Mouse (Mus musculus) heart, postnatal 25 days (tissue): ENCODE results near the gene Arhgef10l. TPM values are rescaled to one million over a fixed set of nuclear protein-coding genes. Genes with fewer than 3 reads are reported as not detected.

Source experiments
- DNase-seq: peaks from one replicate; pipeline ENCODE4 v3.0.0; 2022; ENCODE audit warnings: low spot score
- intact Hi-C: fragments of 180-260 bp; cut with DNase I; formaldehyde crosslinking; loops from one replicate; pipeline ENCODE4 v1.15.1; 2025
- total RNA-seq, 2 experiments: library from RNA; stranded (reverse); gene quantifications; 2 replicates each; pipeline ENCODE4 v1.2.3; 2021

Arhgef10l gene
- total RNA-seq, 2 experiments from 2014 or later = 62.4 to 63.9 TPM

DNA sequence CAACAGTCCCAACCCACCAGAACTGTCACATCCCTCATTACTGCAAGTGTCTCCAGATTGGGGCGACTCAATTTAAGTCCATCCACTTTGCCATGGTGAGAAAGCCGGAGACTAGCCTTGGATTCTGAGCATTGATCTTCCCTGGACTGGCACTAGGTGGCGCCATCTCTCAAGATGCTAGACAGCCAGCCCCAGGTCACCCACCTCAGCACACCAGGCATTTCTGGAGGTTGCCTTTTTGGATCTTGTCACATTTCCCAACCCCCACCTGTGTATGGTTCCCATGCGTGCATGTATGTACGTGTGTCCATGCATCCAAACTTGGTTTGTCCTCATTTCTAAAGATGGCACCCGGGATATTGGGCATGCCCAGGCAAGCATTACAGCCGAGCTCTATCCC is 110.5 kb downstream of the Arhgef10l start:
- intact Hi-C loops = loop anchor here (1.0 kb wide), 1 partner anchor 119 kb away; no protein-coding TSS in a partner anchor
- peak; percentile 19 for DNase-seq

GRCm38 (mm10) chr4:140554552-140554951 is 111.3 kb downstream of the Arhgef10l start:
- DNase-seq = no peak
- intact Hi-C loops = no loop called here

- DNase-seq = no peak
- intact Hi-C loops = no loop called here
Measured at GRCm38 (mm10) chr4:140551766-140552165, 114.0 kb downstream of the Arhgef10l start.

DNA sequence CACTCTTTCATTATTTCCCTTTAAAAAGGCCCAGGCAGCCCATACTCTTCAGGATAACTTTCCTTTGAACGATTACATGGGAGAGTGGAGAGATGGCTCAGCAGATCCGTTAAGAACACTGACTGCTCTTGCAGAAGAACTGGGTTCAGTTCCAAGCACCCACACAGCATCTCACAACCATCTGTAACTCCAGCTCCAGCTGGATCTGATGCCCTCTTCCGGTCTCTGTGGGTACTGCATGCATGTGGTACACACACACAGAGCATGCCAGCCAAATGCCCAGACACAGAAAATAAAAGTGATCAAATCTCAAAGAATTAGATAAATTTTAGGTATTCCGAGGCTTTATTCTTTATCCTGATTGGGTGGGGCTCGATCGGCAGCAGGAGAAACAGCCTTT is 115.1 kb downstream of the Arhgef10l start:
- intact Hi-C loops = no loop called here
- DNase-seq = no peak

GRCm38 (mm10) chr4:140549975-140550374 is 115.8 kb downstream of the Arhgef10l start:
- DNase-seq = peak; percentile 44

GRCm38 (mm10) chr4:140547488-140547887 is 118.3 kb downstream of the Arhgef10l start:
- DNase-seq = peak; percentile 33
- intact Hi-C loops = loop anchor here (5.0 kb wide), 1 partner anchor 670 kb away; no protein-coding TSS in a partner anchor

More at GRCm38 (mm10) chr4:140549975-140550374, 115.8 kb downstream of the Arhgef10l start:
- intact Hi-C loops = loop anchor here (5.0 kb wide), 1 partner anchor 673 kb away; no protein-coding TSS in a partner anchor

DNA sequence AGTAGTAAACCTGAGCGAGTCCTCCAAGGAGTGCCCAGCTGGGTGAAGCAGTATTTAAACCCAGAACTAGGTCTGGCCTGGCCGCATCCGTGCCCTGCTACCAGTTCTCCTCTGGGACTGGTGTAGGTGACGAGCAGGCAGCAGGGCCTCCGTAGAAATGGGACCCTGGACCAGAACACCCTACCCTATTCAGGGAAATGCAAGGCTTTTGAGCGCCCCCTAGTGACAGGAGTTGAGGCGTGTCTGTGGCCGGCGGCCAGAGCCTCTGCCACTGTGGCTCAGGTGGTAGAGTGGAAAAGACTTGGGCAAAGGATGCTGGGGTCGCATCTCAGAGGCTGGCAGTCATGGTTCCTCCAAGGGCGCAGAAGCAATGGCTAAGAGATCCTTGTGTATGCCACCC is 126.7 kb downstream of the Arhgef10l start:
- intact Hi-C loops = no loop called here

GRCm38 (mm10) chr4:140537561-140538021 is 128.2 kb downstream of the Arhgef10l start:
- intact Hi-C loops = no loop called here
- no peak for DNase-seq

More for the DNA sequence above, 126.7 kb downstream of the Arhgef10l start:
- DNase-seq = no peak

DNA sequence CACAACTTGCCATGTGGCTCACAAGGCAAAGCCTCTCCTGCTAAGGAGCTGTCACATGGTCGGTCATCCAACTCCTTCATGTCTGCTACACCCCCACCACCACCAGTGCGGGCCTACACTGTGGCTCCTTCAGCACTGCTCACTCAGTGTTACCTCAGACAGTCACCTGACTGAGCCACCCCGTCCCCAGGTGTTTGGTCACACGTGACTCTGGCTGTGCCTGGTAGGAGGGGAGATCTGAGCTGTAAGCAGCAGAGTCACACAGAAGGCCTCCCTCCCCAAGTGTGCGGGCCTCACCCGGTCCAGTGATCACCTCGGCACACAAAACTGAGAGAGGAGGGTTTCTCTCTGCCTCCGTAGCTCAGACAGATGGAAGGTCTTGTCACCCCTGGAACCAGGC is 130.5 kb downstream of the Arhgef10l start:
- DNase-seq = no peak
- intact Hi-C loops = no loop called here

GRCm38 (mm10) chr4:140532270-140532669 is 133.5 kb downstream of the Arhgef10l start:
- DNase-seq = no peak
- intact Hi-C loops = no loop called here

- intact Hi-C loops = no loop called here
- DNase-seq = no peak
Measured at GRCm38 (mm10) chr4:140531024-140531423, 134.8 kb downstream of the Arhgef10l start.

DNA sequence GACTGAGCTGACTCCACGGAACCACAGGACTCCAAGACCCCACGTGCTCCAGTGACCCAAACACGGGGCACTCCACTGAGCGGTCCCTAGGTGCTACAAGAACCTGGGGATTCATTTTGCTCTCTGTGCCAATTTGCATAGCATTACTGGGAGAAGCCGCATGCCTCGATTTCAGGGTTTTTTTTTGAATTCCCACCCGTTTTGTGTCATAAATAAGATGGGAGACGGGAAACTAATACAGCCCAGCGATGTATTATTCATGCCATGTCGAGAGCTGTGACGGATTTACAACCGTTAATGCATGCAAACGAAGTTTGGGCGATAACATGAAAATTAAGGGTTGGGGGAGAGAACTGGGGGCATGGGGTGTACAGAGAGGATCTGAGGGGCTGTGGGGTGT is 136.1 kb downstream of the Arhgef10l start:
- no peak for DNase-seq
- intact Hi-C loops = no loop called here

GRCm38 (mm10) chr4:140528443-140528842 is 137.4 kb downstream of the Arhgef10l start:
- no peak for DNase-seq
- intact Hi-C loops = no loop called here

- no peak for DNase-seq
- intact Hi-C loops = no loop called here
Measured at GRCm38 (mm10) chr4:140525674-140526177, 140.1 kb downstream of the Arhgef10l start.

GRCm38 (mm10) chr4:140524927-140525326 is 140.9 kb downstream of the Arhgef10l start:
- no peak for DNase-seq
- intact Hi-C loops = no loop called here

DNA sequence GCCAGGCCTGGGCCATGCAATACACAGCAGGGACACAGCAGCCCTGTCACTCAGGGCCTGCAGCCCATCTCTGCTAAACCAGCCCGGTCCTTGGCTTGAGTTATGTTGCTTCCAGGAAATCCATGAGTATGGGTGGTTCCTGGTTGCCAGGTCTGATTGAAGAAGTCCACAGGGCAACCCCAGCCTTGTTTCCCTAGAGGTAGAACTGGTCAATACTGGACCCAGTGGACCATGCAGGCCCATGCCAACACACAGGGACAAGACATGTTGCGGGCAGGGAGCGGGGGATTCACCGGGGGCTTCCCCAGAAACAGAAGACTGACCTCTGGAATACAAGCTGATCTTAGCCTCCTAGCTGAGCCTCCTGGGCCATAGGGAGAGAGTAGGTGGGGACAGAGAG is 142.9 kb downstream of the Arhgef10l start:
- DNase-seq = no peak
- intact Hi-C loops = no loop called here

DNA sequence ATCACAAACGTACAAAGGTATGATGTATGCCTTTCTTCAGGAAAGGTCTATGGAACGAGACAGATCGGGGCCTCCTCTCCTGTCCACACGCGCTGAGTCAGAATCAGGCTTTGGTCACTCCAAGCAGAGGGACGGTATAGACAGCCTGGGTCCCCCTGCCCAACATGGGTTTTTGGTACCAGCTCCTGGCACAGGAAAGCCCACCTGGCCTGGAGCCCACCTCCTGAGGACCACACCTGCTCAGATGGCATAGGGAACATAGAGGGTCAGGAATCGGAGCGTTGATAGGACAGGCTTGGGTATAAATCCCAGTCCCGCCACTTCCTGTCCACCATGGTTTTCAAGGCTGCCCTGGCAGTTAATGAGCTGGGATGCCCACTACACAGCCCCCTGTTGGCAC is 145.1 kb downstream of the Arhgef10l start:
- intact Hi-C loops = no loop called here
- no peak for DNase-seq

- DNase-seq = no peak
- intact Hi-C loops = no loop called here
Measured at GRCm38 (mm10) chr4:140513797-140514196, 152.0 kb downstream of the Arhgef10l start.

DNA sequence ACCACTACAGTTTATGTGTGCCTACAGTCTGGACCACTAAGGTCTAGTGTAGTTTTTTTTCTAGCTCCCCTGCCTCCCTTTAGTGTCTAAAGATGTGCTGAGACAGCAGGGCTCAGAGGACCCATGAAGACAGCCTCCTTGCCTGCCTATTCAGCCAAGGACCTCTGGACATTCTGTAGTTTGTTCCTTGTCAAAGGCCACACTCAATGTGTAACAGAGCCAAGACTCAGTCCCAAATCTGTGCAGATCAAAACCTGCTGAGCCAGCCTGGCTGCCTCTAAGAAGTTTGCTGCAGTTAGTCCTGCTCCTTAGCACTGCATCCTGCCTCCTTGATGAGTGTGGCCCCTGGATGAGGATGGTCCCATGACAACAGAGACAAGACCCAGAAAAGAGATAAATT is 156.0 kb downstream of the Arhgef10l start:
- intact Hi-C loops = no loop called here
- DNase-seq = no peak

DNA sequence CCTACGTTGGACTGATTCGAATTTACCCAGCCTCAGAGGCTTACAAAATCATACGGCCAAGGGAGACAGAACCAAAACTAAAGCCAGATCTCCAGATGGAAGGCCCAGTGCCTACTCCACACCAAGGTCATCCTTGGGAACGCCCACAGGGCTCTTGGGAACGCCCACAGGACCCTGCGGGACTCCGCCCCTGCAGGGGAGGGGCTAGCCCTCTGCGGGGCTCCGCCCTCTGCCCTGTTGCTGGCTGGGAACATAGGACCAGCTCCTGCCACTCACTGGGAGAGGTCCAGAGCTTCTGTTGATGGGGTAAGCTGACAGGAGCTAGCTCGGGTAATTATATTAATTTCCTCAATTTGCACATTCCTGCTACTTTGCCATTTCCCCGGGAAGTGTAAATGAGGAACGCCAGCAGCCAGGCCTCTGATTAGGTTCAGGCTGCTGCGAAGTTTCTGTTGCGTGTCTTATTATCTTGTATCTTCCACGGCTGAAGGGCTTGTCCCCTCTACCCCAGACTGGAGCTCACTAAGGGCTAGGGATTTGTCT is 158.6 kb downstream of the Arhgef10l start:
- intact Hi-C loops = no loop called here

DNA sequence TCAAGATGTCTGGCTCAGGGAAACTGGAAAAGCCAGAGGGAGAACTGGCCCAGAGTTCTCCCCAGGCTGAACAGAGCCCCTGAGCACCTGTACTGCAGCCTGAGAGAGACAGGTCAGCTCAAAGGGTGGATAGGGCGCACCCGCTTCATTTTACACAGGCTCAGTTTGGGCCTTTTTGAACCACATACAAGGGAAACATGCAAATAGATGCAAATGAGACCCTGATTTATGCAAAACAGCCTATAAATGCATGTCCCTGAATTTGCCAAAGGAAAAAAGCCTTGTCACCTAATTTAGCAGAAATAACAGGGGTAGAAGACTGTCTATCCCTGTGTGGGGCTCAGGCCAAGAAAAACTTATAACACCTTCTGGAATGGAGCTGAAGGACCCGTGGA is 160.2 kb downstream of the Arhgef10l start:
- intact Hi-C loops = no loop called here

More for the DNA sequence above, 158.6 kb downstream of the Arhgef10l start:
- DNase-seq = no peak

More for the DNA sequence above, 160.2 kb downstream of the Arhgef10l start:
- DNase-seq = no peak
